Mouse (Mus musculus) lung, embryonic 15.5 days (tissue): ENCODE measurements around the gene Ache. TPM values are rescaled to one million over a fixed set of nuclear protein-coding genes. Genes with fewer than 3 reads are reported as not detected.
A peak's percentile ranks its signal among the peaks of the same experiment; 100 is the strongest.

Experiments
- ATAC-seq: fragments of 200-750 bp; cut with Nextera tagmentation; 2 replicates; pipeline ENCODE4 v1.8.0; 2017; ENCODE audit warnings: moderate number of reproducible peaks, borderline replicate concordance; ENCODE audit not compliant: low FRiP score, low TSS enrichment; ENCODE audit errors: extremely low read depth
- H3K27ac ChIP-seq: fragments of 300-500 bp; sonication (generic); 2 replicates; pipeline ENCODE4 v1.5.1; 2015; ENCODE audit warnings: moderate library complexity, mild to moderate bottlenecking, inconsistent platforms
- H3K27me3 ChIP-seq: fragments of 300-500 bp; sonication (generic); 2 replicates; pipeline ENCODE4 v1.6.1; 2015; ENCODE audit warnings: inconsistent platforms
- H3K36me3 ChIP-seq: fragments of 300-500 bp; sonication (generic); 2 replicates; pipeline ENCODE4 v1.6.1; 2015; ENCODE audit warnings: inconsistent platforms
- H3K4me1 ChIP-seq: fragments of 300-500 bp; sonication (generic); 2 replicates; pipeline ENCODE4 v1.6.1; 2015; ENCODE audit warnings: inconsistent platforms
- H3K4me2 ChIP-seq: fragments of 300-500 bp; sonication (generic); 2 replicates; pipeline ENCODE4 v1.6.1; 2015; ENCODE audit warnings: inconsistent platforms, mild to moderate bottlenecking, moderate library complexity
- H3K4me3 ChIP-seq: fragments of 300-500 bp; sonication (generic); 2 replicates; pipeline ENCODE4 v1.5.1; 2015; ENCODE audit warnings: mild to moderate bottlenecking, inconsistent platforms
- H3K9ac ChIP-seq: fragments of 300-500 bp; sonication (generic); 2 replicates; pipeline ENCODE4 v1.6.1; 2015; ENCODE audit warnings: inconsistent platforms
- H3K9me3 ChIP-seq: fragments of 300-500 bp; sonication (generic); 2 replicates; pipeline ENCODE4 v1.6.1; 2016; ENCODE audit warnings: inconsistent platforms
- WGBS: fragments of 180-500 bp; shearing (Covaris S2); methylation state at CpG from one replicate; pipeline ENCODE4 v1.1.7; 2015; 5-methylcytosine and 5-hydroxymethylcytosine counted together
- microRNA-seq: library from miRNA; unstranded; fragments of <30 nt; microRNA quantifications from one replicate; pipeline ENCODE4, GENCODE M21; 2016
- polyA plus RNA-seq: library from polyadenylated mRNA; unstranded; fragments of >200 nt; fragmentation: Nextera tagmentation; extraction: Ambion mirVana; gene quantifications from 2 replicates; pipeline ENCODE4 v1.2.1, GENCODE M21; 2015

The Ache gene
- polyA plus RNA-seq, 1 experiment from 2014 or later = 3.9 TPM

- peak; percentile 46; the same call in 1 of the 2 replicates for ATAC-seq
- WGBS = 2% methylated on average over 11 of the region's 11 CpGs
Measured at GRCm38 (mm10) chr5:137338663-137339289, 51.5 kb downstream of the Ache start.

GRCm38 (mm10) chr5:137339290-137339979 is 52.1 kb downstream of the Ache start:
- Histone ChIP-seq H3K4me3 (peak overlapping the region; percentile 39), H3K4me1 (peaks cover 31% of the 10 kb centered on the region), H3K9ac (peak overlapping the region; percentile 47), H3K4me2 (peak overlapping the region; percentile 70), H3K9me3 (no peaks in the 10 kb centered on the region), H3K36me3 (no peaks in the 10 kb centered on the region), H3K27ac (peak overlapping the region; percentile 91), H3K27me3 (no peaks in the 10 kb centered on the region)
- peak; percentile 52 for ATAC-seq
- 14% methylated on average over 22 of the region's 22 CpGs for WGBS

More at GRCm38 (mm10) chr5:137338663-137339289, 51.5 kb downstream of the Ache start:
- peak overlapping the region; percentile 47 for H3K9ac ChIP-seq
- H3K27me3 ChIP-seq = no peaks in the 10 kb centered on the region
- H3K4me3 ChIP-seq = peak overlapping the region; percentile 39
- H3K4me1 ChIP-seq = peaks cover 33% of the 10 kb centered on the region
- H3K27ac ChIP-seq = peak overlapping the region; percentile 91
- H3K4me2 ChIP-seq = peak overlapping the region; percentile 70
- no peaks in the 10 kb centered on the region for H3K36me3 ChIP-seq
- no peaks in the 10 kb centered on the region for H3K9me3 ChIP-seq

- Histone ChIP-seq H3K27ac (peak overlapping the region; percentile 91), H3K9ac (no peak overlapping the region), H3K27me3 (no peaks in the 10 kb centered on the region), H3K4me1 (peaks cover 37% of the 10 kb centered on the region), H3K4me2 (no peak overlapping the region; the same call in 1 of the 2 replicates), H3K9me3 (no peaks in the 10 kb centered on the region), H3K4me3 (no peak overlapping the region), H3K36me3 (no peaks in the 10 kb centered on the region)
- WGBS = 66% methylated on average over 6 of the region's 6 CpGs
- ATAC-seq = no peak
Measured at GRCm38 (mm10) chr5:137340222-137340621, 52.9 kb downstream of the Ache start.

GRCm38 (mm10) chr5:137342407-137343012 is 55.2 kb downstream of the Ache start:
- Histone ChIP-seq H3K36me3 (no peaks in the 10 kb centered on the region), H3K4me3 (no peak overlapping the region)
- WGBS = 33% methylated on average over 7 of the region's 7 CpGs

GRCm38 (mm10) chr5:137343412-137343811 is 56.1 kb downstream of the Ache start:
- 88% methylated on average over 5 of the region's 5 CpGs for WGBS
- H3K9ac ChIP-seq = no peak overlapping the region
- no peaks in the 10 kb centered on the region for H3K9me3 ChIP-seq
- peak overlapping the region; percentile 74 for H3K27ac ChIP-seq
- H3K4me2 ChIP-seq = no peak overlapping the region
- H3K27me3 ChIP-seq = no peaks in the 10 kb centered on the region
- ATAC-seq = no peak
- no peaks in the 10 kb centered on the region for H3K36me3 ChIP-seq
- peaks cover 66% of the 10 kb centered on the region for H3K4me1 ChIP-seq
- no peak overlapping the region for H3K4me3 ChIP-seq

More at GRCm38 (mm10) chr5:137342407-137343012, 55.2 kb downstream of the Ache start:
- peak overlapping the region; percentile 74 for H3K27ac ChIP-seq
- ATAC-seq = no peak
- no peak overlapping the region for H3K4me2 ChIP-seq
- peaks cover 57% of the 10 kb centered on the region for H3K4me1 ChIP-seq
- H3K9me3 ChIP-seq = no peaks in the 10 kb centered on the region
- no peaks in the 10 kb centered on the region for H3K27me3 ChIP-seq
- no peak overlapping the region for H3K9ac ChIP-seq

GRCm38 (mm10) chr5:137343869-137344268 is 56.5 kb downstream of the Ache start:
- H3K9me3 ChIP-seq = no peaks in the 10 kb centered on the region
- H3K27ac ChIP-seq = no peak overlapping the region
- H3K4me1 ChIP-seq = peaks cover 69% of the 10 kb centered on the region
- no peaks in the 10 kb centered on the region for H3K36me3 ChIP-seq
- no peak overlapping the region for H3K9ac ChIP-seq
- no peak for ATAC-seq
- H3K4me3 ChIP-seq = no peak overlapping the region
- no peaks in the 10 kb centered on the region for H3K27me3 ChIP-seq
- no peak overlapping the region for H3K4me2 ChIP-seq

Small RNA genes within 50 kb of the gene (microRNA-seq; reads per million reads assigned to microRNA genes)
- gene Mir7036 (not detected), gene Mir8116 (not detected)

Other genes with a start within 250 kb of the Ache start
- 202 and 206 TPM in 2 replicates for gene Ap1s1, start 241.4 kb upstream of the Ache start, polyA plus RNA-seq
- 0.86 TPM in 2 replicates for gene Serpine1, start 215.3 kb upstream of the Ache start, polyA plus RNA-seq
- 9.8 and 10.5 TPM in 2 replicates for gene Trim56, start 171.3 kb upstream of the Ache start, polyA plus RNA-seq
- not detected in 2 replicates for gene Muc3, start 138.2 kb upstream of the Ache start, polyA plus RNA-seq
- gene Muc3a, start 75.1 kb upstream of the Ache start, polyA plus RNA-seq = 0.20 TPM in 1 of 2 replicates, not detected in the other
- 5.3 and 5.8 TPM in 2 replicates for gene Ufsp1, start 7.1 kb downstream of the Ache start, polyA plus RNA-seq
- gene Srrt, start 20.2 kb downstream of the Ache start, polyA plus RNA-seq = 145 and 155 TPM in 2 replicates
- 95.9 and 96.3 TPM in 2 replicates for gene Trip6, start 26.9 kb downstream of the Ache start, polyA plus RNA-seq
- 12.0 and 13.0 TPM in 2 replicates for gene Slc12a9, start 46.1 kb downstream of the Ache start, polyA plus RNA-seq
- 57.5 and 58.9 TPM in 2 replicates for gene Ephb4, start 62.6 kb downstream of the Ache start, polyA plus RNA-seq
- 0.26 and 0.35 TPM in 2 replicates for gene Zan, start 189.5 kb downstream of the Ache start, polyA plus RNA-seq
- gene Pop7, start 215.0 kb downstream of the Ache start, polyA plus RNA-seq = 54.1 and 58.4 TPM in 2 replicates
- 11.8 and 12.1 TPM in 2 replicates for gene Gigyf1, start 231.0 kb downstream of the Ache start, polyA plus RNA-seq
- 0.55 and 0.66 TPM in 2 replicates for gene Epo, start 245.7 kb downstream of the Ache start, polyA plus RNA-seq
- 414 and 437 TPM in 2 replicates for gene Gnb2, start 246.0 kb downstream of the Ache start, polyA plus RNA-seq